In genomic region chr2:71453161-71453916, GRCm38 (mm10) we compare ENCODE assay signal across 8 mouse cellular contexts. TPM values are rescaled to one million over a fixed set of nuclear protein-coding genes. Genes with fewer than 3 reads are reported as not detected.
DNase-seq lines count a peak whose midpoint lies in the region; ATAC-seq lines count a peak whose summit lies in the region.

TSS of gene Metap1d (plus strand) at chr2:71453276.

- H3K79me2 ChIP-seq in macrophage (ENCODE audit: inconsistent target), result no peaks in the 10 kb centered on the region

- no peaks in the 10 kb centered on the region for H3K36me3 ChIP-seq in hindbrain, embryonic 16.5 days (ENCODE audit: control insufficient read depth, insufficient read depth, low read length)
- no peaks in the 10 kb centered on the region for H3K36me3 ChIP-seq in macrophage (ENCODE audit: inconsistent target)

- H3K4me2 ChIP-seq in hindbrain, embryonic 16.5 days (ENCODE audit: low read length), result peak within 1 kb of the TSS; percentile 78

- ATAC-seq in hindbrain, embryonic 16.5 days, result peak; percentile 99

- under 1% methylated on average over 60 of the region's 61 CpGs for WGBS in hindbrain, embryonic 16.5 days
- under 1% methylated on average over 61 of the region's 61 CpGs for WGBS in macrophage (ENCODE audit: missing documents)

- H3K27ac ChIP-seq in hindbrain, embryonic 16.5 days (ENCODE audit: low read depth, low read length), result peak within 1 kb of the TSS; percentile 67
- H3K27ac ChIP-seq in macrophage, result peak within 1 kb of the TSS; percentile 28

- H3K4me3 ChIP-seq in hindbrain, embryonic 16.5 days (ENCODE audit: low read length), result peak within 1 kb of the TSS; percentile 60
- peak within 1 kb of the TSS; percentile 41 for H3K4me3 ChIP-seq in macrophage (ENCODE audit: inconsistent target)

- no peaks in the 10 kb centered on the region for H3K9me3 ChIP-seq in hindbrain, embryonic 16.5 days (ENCODE audit: control insufficient read depth, low read length)

- no peaks in the 10 kb centered on the region; the same call in 1 of the 2 replicates for H3K4me1 ChIP-seq in hindbrain, embryonic 16.5 days (ENCODE audit: control insufficient read depth, insufficient read depth, low read depth, low read length)

- DNase-seq in WW6 (ENCODE audit: low read depth, low spot score), result peak; percentile 77
- peak; percentile 83 to 95 for DNase-seq in cerebellum, postnatal 4 days (ENCODE audit: low spot score in 2 of 2)
- peak; percentile 93 for DNase-seq in gastrocnemius, adult 18-20 months (ENCODE audit: low spot score)
- DNase-seq in left cerebral cortex, adult 18-20 months (ENCODE audit: low spot score in 2 of 2), result peak; percentile 95 to 96
- DNase-seq in right cerebral cortex, adult 18-20 months, result peak; percentile 97
- peak; percentile 52 for DNase-seq in urinary bladder, postnatal 10 days (ENCODE audit: low spot score)

- no peaks in the 10 kb centered on the region for H3K27me3 ChIP-seq in hindbrain, embryonic 16.5 days (replicated peaks; ENCODE audit: control insufficient read depth, insufficient read depth, low read length)

- H3K9ac ChIP-seq in hindbrain, embryonic 16.5 days (ENCODE audit: low read depth, low read length), result peak within 1 kb of the TSS; percentile 66

RNA-seq across cellular contexts. Expression of gene Metap1d, which starts in this region (rescaled TPM):
- 10 to 100 TPM; 25.2 to 30.6 TPM for total RNA-seq in gastrocnemius, adult 18-20 months (2021)
- 31.7 and 31.9 TPM in 2 replicates for polyA plus RNA-seq in hindbrain, embryonic 16.5 days (2015; fragmentation: Nextera tagmentation; extraction: Ambion mirVana)
- total RNA-seq in left cerebral cortex, adult 18-20 months (2021), result 10 to 100 TPM; 15.2 to 17.2 TPM
- total RNA-seq in macrophage (2018; cell fraction: chromatin; rRNA removed), result 100 to 1,000 TPM in 4 of 26 experiments, 10 to 100 TPM in 22; 48.3 to 108 (median 89.8) TPM
- total RNA-seq in macrophage (2018; cell fraction: cytosol; rRNA removed), result 10 to 100 TPM in 8 of 26 experiments, 1 to 10 TPM in 18; 5.6 to 12.5 (median 9.0) TPM
- total RNA-seq in macrophage (2018; cell fraction: nucleus; rRNA removed), result 100 to 1,000 TPM in 3 of 26 experiments, 10 to 100 TPM in 23; 25.3 to 121 (median 70.5) TPM
- polyA plus RNA-seq in macrophage (2018), result 13.7 to 18.7 TPM (median 15.3 TPM) in 3 replicates

Comparison
In these comparisons a context has a peak if more than half of its experiments do, and no peak if none do; other contexts are left out.
1. Peak in every context shown above with its lines: DNase-seq, ATAC-seq, H3K4me3 ChIP-seq and H3K27ac ChIP-seq.